Mouse (Mus musculus): Measurements from ENCODE around the gene Nmur2.

Nmur2 gene

GRCm38 (mm10) chr11:56040917-56041316 is at the start of gene Nmur2:
Gene Nmur2, minus strand, starts transcription at chr11:56041010.
- DNase-seq (ENCODE audit: low read depth in 2 of 2, low spot score in 2 of 2) = no peak

DNA sequence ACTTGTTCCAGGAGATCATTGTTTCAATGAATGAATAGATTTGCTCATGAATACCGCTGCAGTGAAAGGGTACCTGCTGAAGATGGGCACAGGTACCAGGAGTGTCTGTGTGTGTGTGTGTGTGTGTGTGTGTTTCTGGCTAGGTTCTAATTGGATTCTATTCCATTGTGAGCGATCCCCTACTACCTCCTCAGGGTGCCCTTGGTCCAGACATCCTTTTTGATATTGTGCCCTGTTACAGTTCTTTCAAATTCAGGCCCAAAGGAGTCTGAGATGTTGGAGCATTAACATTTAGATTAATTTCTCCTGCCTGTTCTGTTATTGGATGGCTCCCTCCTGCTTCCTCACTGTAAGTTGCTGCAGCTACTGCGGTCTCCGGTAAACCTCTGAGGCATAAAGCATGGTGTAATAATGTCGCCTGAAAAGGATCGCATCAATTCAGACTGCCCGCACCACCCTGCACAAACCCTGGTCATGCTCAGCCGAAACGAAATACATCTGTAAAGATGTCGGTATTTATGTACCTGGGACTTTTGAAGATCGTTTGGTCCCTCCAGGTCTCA is 48.4 kb upstream of the Nmur2 start:
- DNase-seq (ENCODE audit: low read depth in 2 of 2, low spot score in 2 of 2) = no peak

DNA sequence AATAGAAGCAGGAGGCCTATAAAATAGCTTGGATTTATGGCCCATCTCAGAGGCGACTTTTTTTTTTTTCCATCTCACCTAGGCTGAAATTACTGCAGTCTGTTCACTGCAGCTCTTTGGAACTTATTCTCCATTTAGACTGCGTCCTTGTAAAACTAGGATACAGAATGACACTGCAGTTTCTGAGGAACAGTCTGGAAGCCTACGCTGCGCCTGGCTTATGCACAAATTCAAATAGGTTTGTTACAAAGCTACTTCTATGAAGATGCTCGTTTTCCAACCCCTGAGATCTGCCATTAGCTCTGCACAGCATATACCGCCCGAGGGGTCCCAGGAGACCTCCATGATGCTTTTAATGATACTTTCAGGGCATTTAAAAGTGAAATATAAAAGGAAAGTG is 31.3 kb upstream of the Nmur2 start:
- no peak for DNase-seq (ENCODE audit: low read depth in 2 of 2, low spot score in 2 of 2)

- no peak for DNase-seq (ENCODE audit: low read depth in 2 of 2, low spot score in 2 of 2)
Measured at GRCm38 (mm10) chr11:56069658-56070057, 28.8 kb upstream of the Nmur2 start.

DNA sequence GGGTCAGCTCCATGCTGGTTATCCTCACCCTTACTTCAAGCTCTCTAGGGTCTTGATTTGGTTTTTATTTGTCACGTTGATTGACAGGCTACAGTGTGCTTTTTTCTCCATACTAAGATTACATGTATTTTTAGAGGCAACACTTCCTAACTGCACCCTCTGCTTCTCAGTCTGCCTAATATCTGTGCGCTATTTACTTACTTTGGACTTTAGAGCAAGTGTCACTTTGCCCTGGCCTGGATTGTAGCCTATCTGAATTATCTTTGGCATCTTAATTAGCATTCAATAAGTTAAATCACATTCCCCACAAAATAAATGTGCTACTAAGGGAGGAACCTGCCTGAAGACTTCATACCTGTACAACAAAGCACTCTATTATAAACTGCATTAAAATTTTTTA is 24.3 kb upstream of the Nmur2 start:
- DNase-seq (ENCODE audit: low read depth in 2 of 2, low spot score in 2 of 2) = no peak

GRCm38 (mm10) chr11:56064575-56064974 is 23.8 kb upstream of the Nmur2 start:
- no peak for DNase-seq (ENCODE audit: low read depth in 2 of 2, low spot score in 2 of 2)

- DNase-seq (ENCODE audit: low read depth in 2 of 2, low spot score in 2 of 2) = no peak
Measured at GRCm38 (mm10) chr11:56059236-56059635, 18.4 kb upstream of the Nmur2 start.

DNA sequence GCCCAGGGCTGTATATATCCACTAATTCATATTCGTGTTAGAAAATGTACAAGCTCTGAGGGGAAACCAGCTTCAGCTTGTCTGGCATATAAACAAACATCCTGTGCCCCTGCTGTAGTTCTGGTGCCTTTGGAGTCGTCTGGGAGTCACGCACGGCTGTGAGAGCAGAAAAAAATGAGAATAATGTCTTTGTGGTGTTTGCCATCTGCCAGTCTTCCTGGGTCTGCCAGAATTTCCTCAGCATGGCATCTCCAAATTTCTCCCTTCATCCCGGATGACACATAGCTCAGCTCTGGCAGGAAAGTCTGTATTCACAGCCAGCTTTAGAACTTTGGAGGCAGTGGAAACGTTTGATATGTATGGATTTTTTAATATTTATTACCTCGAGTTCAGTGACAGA is 13.6 kb upstream of the Nmur2 start:
- no peak for DNase-seq (ENCODE audit: low read depth in 2 of 2, low spot score in 2 of 2)

DNA sequence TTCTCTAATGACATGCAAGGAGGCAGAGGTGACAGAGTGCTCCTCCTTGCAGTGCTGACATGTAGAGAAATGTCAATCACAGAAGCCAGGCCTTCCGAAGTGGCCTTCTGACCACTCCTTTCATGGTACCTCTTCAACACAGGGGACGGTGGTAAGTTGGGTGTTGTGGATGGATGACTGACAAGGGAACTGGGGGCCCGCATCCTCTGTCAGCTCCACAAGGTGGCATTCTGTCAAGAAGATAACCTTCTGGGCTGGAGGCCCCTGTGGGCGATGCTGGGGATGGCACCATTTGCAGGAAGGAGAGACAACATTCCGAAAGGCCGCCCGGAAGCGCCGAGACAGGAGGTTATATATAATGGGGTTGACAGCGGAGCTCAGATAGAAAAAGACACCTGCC is 14.0 kb downstream of the Nmur2 start:
- DNase-seq (ENCODE audit: low read depth in 2 of 2, low spot score in 2 of 2) = no peak

GRCm38 (mm10) chr11:56025746-56026570 is 14.9 kb downstream of the Nmur2 start:
- no peak for DNase-seq (ENCODE audit: low read depth in 2 of 2, low spot score in 2 of 2)

GRCm38 (mm10) chr11:56013510-56014057 is 27.2 kb downstream of the Nmur2 start:
- DNase-seq (ENCODE audit: low read depth in 2 of 2, low spot score in 2 of 2) = no peak

DNA sequence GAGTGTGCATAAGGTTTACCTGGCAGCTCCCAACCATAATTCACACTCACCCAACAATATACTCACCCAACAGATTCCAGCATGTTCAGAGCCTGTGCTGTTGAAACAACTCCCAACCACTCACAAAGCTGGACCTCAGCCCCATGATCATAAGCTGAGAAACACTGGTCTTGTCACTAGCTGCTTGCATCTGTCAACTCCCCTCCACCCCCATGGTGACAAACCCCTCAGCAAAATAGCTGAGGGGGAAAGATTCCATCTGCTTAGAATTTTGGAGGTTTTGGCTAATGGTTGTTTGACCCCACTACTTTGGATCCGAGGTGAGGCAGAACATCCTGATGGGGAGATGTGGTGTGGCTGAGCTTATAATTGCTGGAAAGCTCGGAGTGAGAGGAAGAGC is 28.4 kb downstream of the Nmur2 start:
- DNase-seq (ENCODE audit: low read depth in 2 of 2, low spot score in 2 of 2) = no peak

DNA sequence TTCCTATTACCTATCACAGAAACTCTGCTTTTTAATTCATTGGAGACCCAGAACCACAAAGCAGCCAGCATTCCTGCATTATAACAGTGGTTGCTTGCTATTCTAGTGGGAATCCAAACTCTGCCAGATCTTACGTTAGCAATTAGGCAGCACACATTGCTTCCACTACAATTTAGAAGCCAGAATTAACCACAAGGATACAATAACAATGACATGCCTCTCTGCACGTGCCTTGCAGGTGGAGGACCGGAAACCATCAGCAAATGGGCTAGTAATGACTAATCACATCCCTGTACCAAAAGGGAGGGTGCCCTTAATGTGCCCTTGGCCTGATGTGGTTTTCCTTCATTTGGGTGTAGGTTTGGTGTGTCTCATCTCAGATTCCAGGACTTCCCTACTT is 32.5 kb downstream of the Nmur2 start:
- DNase-seq (ENCODE audit: low read depth in 2 of 2, low spot score in 2 of 2) = no peak

- DNase-seq (ENCODE audit: low read depth in 2 of 2, low spot score in 2 of 2) = no peak
Measured at GRCm38 (mm10) chr11:55992799-55993198, 48.0 kb downstream of the Nmur2 start.

- no peak for DNase-seq (ENCODE audit: low read depth in 2 of 2, low spot score in 2 of 2)
Measured at GRCm38 (mm10) chr11:55992148-55992547, 48.7 kb downstream of the Nmur2 start.

GRCm38 (mm10) chr11:55991505-55992066 is 49.2 kb downstream of the Nmur2 start:
- DNase-seq (ENCODE audit: low read depth in 2 of 2, low spot score in 2 of 2) = no peak

- no peak for DNase-seq (ENCODE audit: low read depth in 2 of 2, low spot score in 2 of 2)
Measured at GRCm38 (mm10) chr11:55984643-55985042, 56.2 kb downstream of the Nmur2 start.

DNA sequence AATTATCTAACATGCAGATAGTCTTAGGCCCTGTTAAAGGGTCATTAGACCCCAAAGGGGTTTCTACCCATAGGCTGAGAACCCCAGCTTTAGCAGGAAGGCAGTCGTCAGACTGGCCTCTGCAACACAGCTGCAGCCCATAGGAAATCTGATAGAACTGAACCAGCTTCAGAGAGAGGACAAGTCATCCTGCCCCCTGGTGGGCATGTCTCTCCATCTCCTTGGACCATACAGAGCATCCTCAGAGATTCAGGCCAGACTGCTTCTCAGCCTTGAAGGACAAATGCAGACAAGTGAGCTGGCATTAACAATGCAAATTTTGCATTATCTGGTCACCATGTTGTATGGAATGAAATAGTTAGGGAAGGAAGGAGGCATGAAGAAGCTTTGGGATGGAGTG is 59.2 kb downstream of the Nmur2 start:
- DNase-seq (ENCODE audit: low read depth in 2 of 2, low spot score in 2 of 2) = no peak

DNA sequence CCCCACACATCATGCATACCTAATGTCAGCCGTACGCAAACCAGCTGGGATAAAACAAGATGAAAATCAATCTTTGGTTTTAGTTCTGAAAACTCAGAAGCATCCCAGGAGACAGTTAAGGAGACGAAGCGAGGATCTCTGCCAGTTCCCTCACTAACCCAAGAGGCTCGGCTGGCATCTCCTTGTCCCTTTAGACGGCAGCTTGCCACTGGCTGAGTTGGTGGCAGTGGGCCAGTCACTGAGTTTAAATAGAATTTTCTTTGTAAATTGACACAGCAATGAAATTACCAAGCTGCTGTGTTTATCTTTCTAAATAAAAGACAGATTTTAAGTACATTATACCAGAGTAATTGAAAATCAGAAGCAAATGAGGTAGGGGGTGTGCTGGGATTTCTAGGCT is 62.7 kb downstream of the Nmur2 start:
- DNase-seq (ENCODE audit: low read depth in 2 of 2, low spot score in 2 of 2) = no peak

Measured in CD8-positive naive resting alpha-beta T cell, adult 2 months (primary cell).